Mouse (Mus musculus): Measurements from ENCODE around the gene Zscan10.
A peak's percentile ranks its signal among the peaks of the same experiment; 100 is the strongest.

The Zscan10 gene

GRCm38 (mm10) chr17:23600641-23601622 lies at the start of gene Zscan10:
Gene Zscan10 (plus strand): TSS chr17:23600856.
- DNase-seq (ENCODE audit: extremely low read depth, low read depth), result no peak

- no peak for DNase-seq (ENCODE audit: extremely low read depth, low read depth)
Measured at GRCm38 (mm10) chr17:23550856-23551255, 49.8 kb upstream of the Zscan10 start.

GRCm38 (mm10) chr17:23551416-23551815 lies 49.2 kb upstream of the Zscan10 start:
- no peak for DNase-seq (ENCODE audit: extremely low read depth, low read depth)

- no peak for DNase-seq (ENCODE audit: extremely low read depth, low read depth)
Measured at GRCm38 (mm10) chr17:23551963-23552362, 48.7 kb upstream of the Zscan10 start.

- DNase-seq (ENCODE audit: extremely low read depth, low read depth), result no peak
Measured at GRCm38 (mm10) chr17:23552896-23553633, 47.6 kb upstream of the Zscan10 start.

GRCm38 (mm10) chr17:23553634-23554120 lies 47.0 kb upstream of the Zscan10 start:
- DNase-seq (ENCODE audit: extremely low read depth, low read depth), result no peak

- DNase-seq (ENCODE audit: extremely low read depth, low read depth), result no peak
Measured at GRCm38 (mm10) chr17:23554321-23554720, 46.3 kb upstream of the Zscan10 start.

GRCm38 (mm10) chr17:23555243-23555916 lies 45.3 kb upstream of the Zscan10 start:
- no peak for DNase-seq (ENCODE audit: extremely low read depth, low read depth)

GRCm38 (mm10) chr17:23559767-23560166 lies 40.9 kb upstream of the Zscan10 start:
- no peak for DNase-seq (ENCODE audit: extremely low read depth, low read depth)

GRCm38 (mm10) chr17:23563595-23564367 lies 36.9 kb upstream of the Zscan10 start, which contains the start of gene Zfp213:
Gene Zfp213 (minus strand): TSS chr17:23564238.
- DNase-seq (ENCODE audit: extremely low read depth, low read depth), result peak; percentile 89

- DNase-seq (ENCODE audit: extremely low read depth, low read depth), result no peak
Measured at GRCm38 (mm10) chr17:23564368-23564715, 36.3 kb upstream of the Zscan10 start.

GRCm38 (mm10) chr17:23566787-23567186 lies 33.9 kb upstream of the Zscan10 start:
- no peak for DNase-seq (ENCODE audit: extremely low read depth, low read depth)

GRCm38 (mm10) chr17:23568370-23568769 lies 32.3 kb upstream of the Zscan10 start:
- no peak for DNase-seq (ENCODE audit: extremely low read depth, low read depth)

GRCm38 (mm10) chr17:23570017-23570416 lies 30.6 kb upstream of the Zscan10 start:
- no peak for DNase-seq (ENCODE audit: extremely low read depth, low read depth)

GRCm38 (mm10) chr17:23571084-23571483 lies 29.6 kb upstream of the Zscan10 start:
- DNase-seq (ENCODE audit: extremely low read depth, low read depth), result no peak

GRCm38 (mm10) chr17:23572059-23572458 lies 28.6 kb upstream of the Zscan10 start:
- no peak for DNase-seq (ENCODE audit: extremely low read depth, low read depth)

GRCm38 (mm10) chr17:23574130-23574529 lies 26.5 kb upstream of the Zscan10 start:
- DNase-seq (ENCODE audit: extremely low read depth, low read depth), result no peak

- no peak for DNase-seq (ENCODE audit: extremely low read depth, low read depth)
Measured at GRCm38 (mm10) chr17:23575951-23576552, 24.6 kb upstream of the Zscan10 start.

- no peak for DNase-seq (ENCODE audit: extremely low read depth, low read depth)
Measured at GRCm38 (mm10) chr17:23584786-23585185, 15.9 kb upstream of the Zscan10 start.

Data from MEL-GATA-1-ER (cell line).